Mouse (Mus musculus): ENCODE data around the gene Ttc21a.

DNA sequence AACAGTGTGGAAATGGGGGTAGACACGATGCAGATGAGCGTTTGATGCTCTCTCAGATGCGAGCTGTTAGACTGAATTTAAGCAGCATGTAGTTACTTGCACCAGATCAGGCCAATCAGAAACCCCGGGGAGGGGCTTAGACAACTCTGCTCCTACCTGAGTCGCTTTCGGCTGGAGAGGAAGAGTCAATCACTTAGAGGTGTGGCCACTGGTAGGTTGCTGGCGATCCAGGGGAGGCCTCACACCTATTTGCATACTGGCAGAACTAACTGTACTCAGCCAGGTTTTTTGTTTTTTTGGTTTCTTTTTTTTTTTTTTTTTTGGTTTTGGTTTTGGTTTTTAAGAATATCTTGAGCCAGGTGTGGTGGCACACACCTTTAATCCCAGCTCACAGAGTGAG is 50.9 kb downstream of the Ttc21a start:
- TF ChIP-seq CTCF (IDR thresholded peaks at IDR 0.05; ENCODE audit: borderline replicate concordance, insufficient read depth, low read depth, low read length) (no peak), POLR2A (IDR thresholded peaks at IDR 0.05; ENCODE audit: borderline replicate concordance, insufficient read depth, low read length) (no peak)

All from cerebellum, adult 2 months (tissue).